ENCODE assay signal across 41 mouse cellular contexts in the genomic region with DNA sequence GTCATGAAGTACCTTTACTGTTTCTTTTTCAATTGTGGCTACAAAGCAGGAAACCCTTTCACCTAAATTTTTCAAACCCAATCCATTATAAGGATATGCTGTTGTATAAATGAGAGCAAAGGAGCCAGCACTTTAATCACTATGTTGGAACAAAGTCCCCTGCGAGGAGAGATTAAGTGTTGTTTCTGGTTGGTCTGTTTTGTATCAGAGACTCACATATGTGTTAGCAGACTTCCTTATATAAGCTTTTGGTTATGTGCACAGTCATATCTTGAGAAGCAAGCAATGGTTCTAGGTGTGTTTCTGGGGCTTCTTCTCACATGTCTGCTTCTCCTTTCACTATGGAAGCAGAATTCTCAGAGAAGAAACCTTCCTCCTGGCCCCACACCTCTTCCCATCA. TPM values are rescaled to one million over a fixed set of nuclear protein-coding genes. Genes with fewer than 3 reads are reported as not detected.
"Had no signal": no experiment of that assay in that cellular context is flagged by ENCODE, and none has a peak within 500 bp of the region (broad histone marks: within the 10 kb centered on the region; RNA-seq: fewer than 3 reads in every experiment).

Gene Cyp2c66 (plus strand): TSS at position 255 of the 400 bp plus-strand sequence.

- H3K4me1 ChIP-seq: heart, embryonic 10.5 days; heart, embryonic 12.5 days; hindbrain, embryonic 10.5 days; hindbrain, embryonic 12.5 days; kidney, embryonic 15.5 days; limb, embryonic 10.5 days; limb, embryonic 12.5 days; liver, embryonic 13.5 days had no signal

- H3K9ac ChIP-seq: heart, embryonic 12.5 days; hindbrain, embryonic 12.5 days; hindbrain, embryonic 14.5 days; kidney, embryonic 15.5 days; limb, embryonic 12.5 days; liver, embryonic 13.5 days had no signal

- H3K4me3 ChIP-seq: gastrocnemius, adult 2 months; heart, embryonic 10.5 days; heart, embryonic 12.5 days; hindbrain, embryonic 10.5 days; hindbrain, embryonic 12.5 days; kidney, embryonic 15.5 days; limb, embryonic 10.5 days; limb, embryonic 12.5 days; liver, embryonic 13.5 days had no signal

- H3K36me3 ChIP-seq: heart, embryonic 10.5 days; heart, embryonic 12.5 days; hindbrain, embryonic 10.5 days; hindbrain, embryonic 12.5 days; kidney, embryonic 15.5 days; limb, embryonic 10.5 days; limb, embryonic 12.5 days; liver, embryonic 13.5 days had no signal

- H3K4me2 ChIP-seq: heart, embryonic 12.5 days; hindbrain, embryonic 12.5 days; hindbrain, embryonic 14.5 days; kidney, embryonic 15.5 days; limb, embryonic 12.5 days; liver, embryonic 11.5 days; liver, embryonic 13.5 days had no signal

- H3K27me3 ChIP-seq: heart, embryonic 12.5 days; hindbrain, embryonic 12.5 days; kidney, embryonic 15.5 days; limb, embryonic 12.5 days; liver, embryonic 13.5 days had no signal

- ATAC-seq: hindbrain, embryonic 16.5 days; inflammation-experienced regulatory T-cells, adult 6 months had no signal

- DNase-seq: gastrocnemius, adult 2 months; gastrocnemius, postnatal 10 days; gastrocnemius, postnatal 25 days; heart, adult 18-20 months; heart, postnatal 10 days; heart, postnatal 4 days; kidney, adult 11 months; kidney, adult 2 months; kidney, adult 9 months; kidney, postnatal 14 days; kidney, postnatal 36 days; layer of hippocampus, adult 9-11 months; layer of hippocampus, postnatal 36 days; liver; liver, embryonic 13.5 days had no signal

- H3K9me3 ChIP-seq: heart, embryonic 10.5 days; kidney, embryonic 15.5 days; limb, embryonic 10.5 days; limb, embryonic 12.5 days; liver, embryonic 13.5 days had no signal

- H3K27ac ChIP-seq: gastrocnemius, adult 2 months; heart, embryonic 10.5 days; hindbrain, embryonic 10.5 days; hindbrain, embryonic 12.5 days; hindbrain, embryonic 14.5 days; kidney, embryonic 15.5 days; kidney, postnatal 0 days; limb, embryonic 10.5 days; limb, embryonic 12.5 days; liver, embryonic 13.5 days had no signal

RNA-seq across cellular contexts. Expression of gene Cyp2c66, which starts in this region (rescaled TPM):
- total RNA-seq: gastrocnemius, adult 2 months; gastrocnemius, postnatal 10 days; gastrocnemius, postnatal 25 days; gastrocnemius, postnatal 4 days; granulocyte monocyte progenitor cell, adult 5-6 weeks; heart, adult 18-20 months; heart, adult 8-10 months; heart, postnatal 10 days; heart, postnatal 25 days; heart, postnatal 4 days; layer of hippocampus, adult 18-20 months; layer of hippocampus, adult 8-10 months; layer of hippocampus, postnatal 14 days; layer of hippocampus, postnatal 36 days; left cerebral cortex, adult 18-20 months; left cerebral cortex, postnatal 14 days; left cerebral cortex, postnatal 36 days had no signal
- polyA plus RNA-seq: frontal cortex, adult 2 months; heart, embryonic 10.5 days; heart, embryonic 12.5 days; heart, embryonic 14.5 days; heart, embryonic 16.5 days; hindbrain, embryonic 10.5 days; hindbrain, embryonic 12.5 days; hindbrain, embryonic 14.5 days; hindbrain, embryonic 16.5 days; inflammation-experienced regulatory T-cells, adult 6 months; kidney, adult 2 months; kidney, embryonic 15.5 days; kidney, postnatal 0 days; limb, embryonic 10.5 days; limb, embryonic 12.5 days; limb, embryonic 14.5 days; liver, embryonic 11.5 days; liver, embryonic 13.5 days had no signal
